Mouse (Mus musculus) midbrain, embryonic 12.5 days (tissue): ENCODE data around the gene Tctex1d4. TPM values are rescaled to one million over a fixed set of nuclear protein-coding genes. Genes with fewer than 3 reads are reported as not detected.

ENCODE experiments used
- ATAC-seq: fragments of 200-750 bp; cut with Nextera tagmentation; 2 replicates; pipeline ENCODE4 v1.8.0; 2017; ENCODE audit warnings: low read depth, moderate TSS enrichment, moderate library complexity; ENCODE audit not compliant: low FRiP score
- H3K27ac ChIP-seq: fragments of 300-500 bp; sonication (generic); replicated peaks from 2 replicates; pipeline ENCODE4 v1.5.1; 2016; ENCODE audit warnings: mild to moderate bottlenecking
- H3K27me3 ChIP-seq: fragments of 300-500 bp; sonication (generic); 2 replicates; pipeline ENCODE4 v1.6.1; 2016; ENCODE audit warnings: mild to moderate bottlenecking
- H3K36me3 ChIP-seq: fragments of 300-500 bp; sonication (generic); 2 replicates; pipeline ENCODE4 v1.6.1; 2016
- H3K4me1 ChIP-seq: fragments of 300-500 bp; sonication (generic); 2 replicates; pipeline ENCODE4 v1.6.1; 2016
- H3K4me2 ChIP-seq: fragments of 300-500 bp; sonication (generic); replicated peaks from 2 replicates; pipeline ENCODE4 v1.6.1; 2016; ENCODE audit warnings: mild to moderate bottlenecking, moderate library complexity
- H3K4me3 ChIP-seq: fragments of 300-500 bp; sonication (generic); 2 replicates; pipeline ENCODE4 v1.5.1; 2016; ENCODE audit warnings: mild to moderate bottlenecking
- H3K9ac ChIP-seq: fragments of 300-500 bp; sonication (generic); replicated peaks from 2 replicates; pipeline ENCODE4 v1.6.1; 2016; ENCODE audit warnings: mild to moderate bottlenecking, moderate library complexity
- H3K9me3 ChIP-seq: fragments of 300-500 bp; sonication (generic); 2 replicates; pipeline ENCODE4 v1.6.1; 2016; ENCODE audit warnings: mild to moderate bottlenecking
- WGBS: fragments of 180-500 bp; shearing (Covaris S2); methylation state at CpG from one replicate; pipeline ENCODE4 v1.1.7; 2016; 5-methylcytosine and 5-hydroxymethylcytosine counted together
- polyA plus RNA-seq: library from polyadenylated mRNA; unstranded; fragments of >200 nt; fragmentation: Nextera tagmentation; extraction: Ambion mirVana; gene quantifications from 2 replicates; pipeline ENCODE4 v1.2.1, GENCODE M21; 2016

Gene Tctex1d4
- polyA plus RNA-seq, 1 experiment from 2014 or later, result not detected

- Histone ChIP-seq H3K9me3 (no peaks in the 10 kb centered on the region), H3K9ac (no peak overlapping the region), H3K36me3 (peaks cover 16% of the 10 kb centered on the region), H3K4me2 (no peak overlapping the region), H3K27ac (no peak overlapping the region), H3K4me3 (no peak overlapping the region), H3K4me1 (no peaks in the 10 kb centered on the region), H3K27me3 (peaks cover 13% of the 10 kb centered on the region)
- ATAC-seq, result no peak
- WGBS, result 72% methylated on average over 10 of the region's 10 CpGs
Measured at GRCm38 (mm10) chr4:117105127-117105526, 21.5 kb upstream of the Tctex1d4 start.

- no peak overlapping the region for H3K4me3 ChIP-seq
- H3K4me2 ChIP-seq, result no peak overlapping the region
- H3K9ac ChIP-seq, result no peak overlapping the region
- no peak overlapping the region for H3K27ac ChIP-seq
- peaks cover 6% of the 10 kb centered on the region; the same call in 1 of the 2 replicates for H3K27me3 ChIP-seq
- no peaks in the 10 kb centered on the region for H3K9me3 ChIP-seq
- H3K4me1 ChIP-seq, result no peaks in the 10 kb centered on the region
- ATAC-seq, result no peak
- peaks cover 32% of the 10 kb centered on the region for H3K36me3 ChIP-seq
- WGBS, result 94% methylated on average over 18 of the region's 18 CpGs
Measured at GRCm38 (mm10) chr4:117107813-117108523, 18.6 kb upstream of the Tctex1d4 start.

- no peak overlapping the region for H3K9ac ChIP-seq
- no peak overlapping the region for H3K4me2 ChIP-seq
- no peak overlapping the region for H3K4me3 ChIP-seq
- peaks cover 32% of the 10 kb centered on the region for H3K36me3 ChIP-seq
- WGBS, result 95% methylated on average over 6 of the region's 6 CpGs
- H3K27me3 ChIP-seq, result peaks cover 6% of the 10 kb centered on the region; the same call in 1 of the 2 replicates
- ATAC-seq, result no peak
- no peaks in the 10 kb centered on the region for H3K9me3 ChIP-seq
- no peaks in the 10 kb centered on the region for H3K4me1 ChIP-seq
- H3K27ac ChIP-seq, result no peak overlapping the region
Measured at GRCm38 (mm10) chr4:117108524-117108849, 18.1 kb upstream of the Tctex1d4 start.

GRCm38 (mm10) chr4:117109330-117109729 lies 17.3 kb upstream of the Tctex1d4 start:
- Histone ChIP-seq H3K4me2 (no peak overlapping the region), H3K36me3 (peaks cover 32% of the 10 kb centered on the region), H3K4me3 (no peak overlapping the region), H3K9ac (no peak overlapping the region), H3K9me3 (no peaks in the 10 kb centered on the region), H3K27ac (no peak overlapping the region), H3K4me1 (no peaks in the 10 kb centered on the region), H3K27me3 (peaks cover 6% of the 10 kb centered on the region; the same call in 1 of the 2 replicates)
- 94% methylated on average over 25 of the region's 25 CpGs for WGBS
- no peak for ATAC-seq

- H3K36me3 ChIP-seq, result peaks cover 36% of the 10 kb centered on the region
- no peaks in the 10 kb centered on the region for H3K4me1 ChIP-seq
- H3K9me3 ChIP-seq, result no peaks in the 10 kb centered on the region
- 91% methylated on average over 13 of the region's 13 CpGs for WGBS
- H3K4me2 ChIP-seq, result no peak overlapping the region
- no peak overlapping the region for H3K27ac ChIP-seq
- H3K9ac ChIP-seq, result no peak overlapping the region
- H3K27me3 ChIP-seq, result no peaks in the 10 kb centered on the region; the same call in 1 of the 2 replicates
- H3K4me3 ChIP-seq, result no peak overlapping the region
- ATAC-seq, result no peak
Measured at GRCm38 (mm10) chr4:117110249-117110648, 16.3 kb upstream of the Tctex1d4 start.

GRCm38 (mm10) chr4:117110985-117111384 lies 15.6 kb upstream of the Tctex1d4 start:
- WGBS, result 94% methylated on average over 11 of the region's 11 CpGs
- no peak for ATAC-seq
- Histone ChIP-seq H3K27me3 (no peaks in the 10 kb centered on the region; the same call in 1 of the 2 replicates), H3K9ac (no peak overlapping the region), H3K4me2 (no peak overlapping the region), H3K27ac (no peak overlapping the region), H3K4me1 (no peaks in the 10 kb centered on the region), H3K36me3 (peaks cover 36% of the 10 kb centered on the region), H3K9me3 (no peaks in the 10 kb centered on the region), H3K4me3 (no peak overlapping the region)

- Histone ChIP-seq H3K27me3 (no peaks in the 10 kb centered on the region; the same call in 1 of the 2 replicates), H3K9me3 (no peaks in the 10 kb centered on the region), H3K36me3 (peaks cover 31% of the 10 kb centered on the region), H3K4me1 (no peaks in the 10 kb centered on the region), H3K27ac (no peak overlapping the region), H3K9ac (no peak overlapping the region), H3K4me3 (no peak overlapping the region), H3K4me2 (no peak overlapping the region)
- 68% methylated on average over 1 of the region's 1 CpGs for WGBS
- no peak for ATAC-seq
Measured at GRCm38 (mm10) chr4:117113237-117113636, 13.4 kb upstream of the Tctex1d4 start.

- Histone ChIP-seq H3K36me3 (peaks cover 15% of the 10 kb centered on the region), H3K4me3 (no peak overlapping the region), H3K4me1 (peaks cover 6% of the 10 kb centered on the region; the same call in 1 of the 2 replicates), H3K4me2 (no peak overlapping the region), H3K27me3 (no peaks in the 10 kb centered on the region), H3K9me3 (no peaks in the 10 kb centered on the region), H3K27ac (no peak overlapping the region), H3K9ac (no peak overlapping the region)
- ATAC-seq, result no peak
- 85% methylated on average over 5 of the region's 5 CpGs for WGBS
Measured at GRCm38 (mm10) chr4:117115592-117115991, 11.0 kb upstream of the Tctex1d4 start.

GRCm38 (mm10) chr4:117117931-117118330 lies 8.7 kb upstream of the Tctex1d4 start:
- H3K9ac ChIP-seq, result no peak overlapping the region
- no peaks in the 10 kb centered on the region for H3K27me3 ChIP-seq
- H3K9me3 ChIP-seq, result no peaks in the 10 kb centered on the region
- ATAC-seq, result no peak
- H3K4me3 ChIP-seq, result no peak overlapping the region
- WGBS, result 93% methylated on average over 7 of the region's 7 CpGs
- H3K4me2 ChIP-seq, result no peak overlapping the region
- peaks cover 12% of the 10 kb centered on the region for H3K4me1 ChIP-seq
- peaks cover 4% of the 10 kb centered on the region for H3K36me3 ChIP-seq
- H3K27ac ChIP-seq, result no peak overlapping the region

GRCm38 (mm10) chr4:117119636-117120035 lies 7.0 kb upstream of the Tctex1d4 start:
- Histone ChIP-seq H3K4me2 (peak overlapping the region; percentile 99), H3K27ac (peak overlapping the region; percentile 87), H3K9me3 (no peaks in the 10 kb centered on the region), H3K27me3 (no peaks in the 10 kb centered on the region), H3K4me1 (peaks cover 15% of the 10 kb centered on the region), H3K36me3 (peaks cover 2% of the 10 kb centered on the region; the same call in 1 of the 2 replicates), H3K9ac (peak overlapping the region; percentile 72), H3K4me3 (peak overlapping the region; percentile 62)
- 68% methylated on average over 5 of the region's 5 CpGs for WGBS
- no peak for ATAC-seq

- ATAC-seq, result peak; percentile 20
- WGBS, result 6% methylated on average over 10 of the region's 10 CpGs
- H3K4me3 ChIP-seq, result peak overlapping the region; percentile 62
- H3K36me3 ChIP-seq, result no peaks in the 10 kb centered on the region
- H3K9ac ChIP-seq, result peak overlapping the region; percentile 72
- H3K9me3 ChIP-seq, result no peaks in the 10 kb centered on the region
- H3K27ac ChIP-seq, result peak overlapping the region; percentile 87
- no peaks in the 10 kb centered on the region for H3K27me3 ChIP-seq
- peak overlapping the region; percentile 99 for H3K4me2 ChIP-seq
- peaks cover 19% of the 10 kb centered on the region for H3K4me1 ChIP-seq
Measured at GRCm38 (mm10) chr4:117120052-117120444, 6.5 kb upstream of the Tctex1d4 start.

GRCm38 (mm10) chr4:117120445-117121414 lies 5.9 kb upstream of the Tctex1d4 start:
- Histone ChIP-seq H3K27me3 (no peaks in the 10 kb centered on the region), H3K9ac (peak overlapping the region; percentile 72), H3K4me2 (peak overlapping the region; percentile 99), H3K4me3 (peak overlapping the region; percentile 62), H3K4me1 (peaks cover 26% of the 10 kb centered on the region), H3K27ac (peak overlapping the region; percentile 87), H3K36me3 (no peaks in the 10 kb centered on the region), H3K9me3 (no peaks in the 10 kb centered on the region)
- under 1% methylated on average over 69 of the region's 69 CpGs for WGBS
- peak; percentile 93 for ATAC-seq
